Mouse (Mus musculus) splenic B cell, adult 2 months (primary cell): Measurements from ENCODE around the gene Lzic.
A peak's percentile ranks its signal among the peaks of the same experiment; 100 is the strongest.

Experiments
- DNase-seq: peaks from one replicate; pipeline ENCODE4 v3.0.0-alpha.2; 2011; ENCODE audit warnings: low read depth, low spot score
- H3K27me3 ChIP-seq: 2 replicates; pipeline ENCODE4 v1.6.1; 2012; ENCODE audit warnings: mild to moderate bottlenecking, low read length, moderate library complexity, mixed read lengths; ENCODE audit not compliant: control insufficient read depth, poor library complexity, insufficient read depth, severe bottlenecking
- H3K36me3 ChIP-seq: 2 replicates; pipeline ENCODE4 v1.6.1; 2012; ENCODE audit warnings: mild to moderate bottlenecking, low read length, moderate library complexity, mixed read lengths; ENCODE audit not compliant: control insufficient read depth, poor library complexity, insufficient read depth, severe bottlenecking

Lzic gene

GRCm38 (mm10) chr4:149504363-149504762 is 19.3 kb downstream of the Lzic start:
- no peak for DNase-seq
- H3K27me3 ChIP-seq: no peaks in the 10 kb centered on the region
- peaks cover 6% of the 10 kb centered on the region for H3K36me3 ChIP-seq

GRCm38 (mm10) chr4:149504858-149505257 is 19.8 kb downstream of the Lzic start:
- Histone ChIP-seq H3K36me3 (peaks cover 6% of the 10 kb centered on the region), H3K27me3 (no peaks in the 10 kb centered on the region)
- no peak for DNase-seq

GRCm38 (mm10) chr4:149505261-149505967 is 20.4 kb downstream of the Lzic start:
- H3K27me3 ChIP-seq: no peaks in the 10 kb centered on the region
- H3K36me3 ChIP-seq: peaks cover 6% of the 10 kb centered on the region
- no peak for DNase-seq

GRCm38 (mm10) chr4:149506904-149507303 is 21.9 kb downstream of the Lzic start:
- Histone ChIP-seq H3K36me3 (peaks cover 2% of the 10 kb centered on the region; the same call in 1 of the 2 replicates), H3K27me3 (no peaks in the 10 kb centered on the region)
- no peak for DNase-seq

- Histone ChIP-seq H3K27me3 (no peaks in the 10 kb centered on the region), H3K36me3 (no peaks in the 10 kb centered on the region)
- no peak for DNase-seq
Observed at GRCm38 (mm10) chr4:149511221-149511646, 26.2 kb downstream of the Lzic start.

- no peaks in the 10 kb centered on the region for H3K27me3 ChIP-seq
- no peak for DNase-seq
- H3K36me3 ChIP-seq: no peaks in the 10 kb centered on the region
Observed at GRCm38 (mm10) chr4:149512072-149512471, 27.0 kb downstream of the Lzic start.

- Histone ChIP-seq H3K36me3 (no peaks in the 10 kb centered on the region), H3K27me3 (no peaks in the 10 kb centered on the region)
- DNase-seq: no peak
Observed at GRCm38 (mm10) chr4:149515706-149516105, 30.7 kb downstream of the Lzic start.

- peak; percentile 96 for DNase-seq
- H3K36me3 ChIP-seq: no peaks in the 10 kb centered on the region
- no peaks in the 10 kb centered on the region for H3K27me3 ChIP-seq
Observed at GRCm38 (mm10) chr4:149517868-149518340, 32.9 kb downstream of the Lzic start, which contains the start of gene Ctnnbip1. Ctnnbip1 (plus strand) TSS chr4:149518236.

GRCm38 (mm10) chr4:149518351-149519220 is 33.6 kb downstream of the Lzic start:
- H3K36me3 ChIP-seq: no peaks in the 10 kb centered on the region
- peak; percentile 18 for DNase-seq
- no peaks in the 10 kb centered on the region for H3K27me3 ChIP-seq

- no peaks in the 10 kb centered on the region for H3K27me3 ChIP-seq
- H3K36me3 ChIP-seq: no peaks in the 10 kb centered on the region
- no peak for DNase-seq
Observed at GRCm38 (mm10) chr4:149521258-149521657, 36.2 kb downstream of the Lzic start.

- no peak for DNase-seq
- H3K27me3 ChIP-seq: no peaks in the 10 kb centered on the region
- no peaks in the 10 kb centered on the region for H3K36me3 ChIP-seq
Observed at GRCm38 (mm10) chr4:149523961-149524360, 38.9 kb downstream of the Lzic start.

GRCm38 (mm10) chr4:149525170-149525569 is 40.1 kb downstream of the Lzic start:
- H3K27me3 ChIP-seq: no peaks in the 10 kb centered on the region
- no peak for DNase-seq
- no peaks in the 10 kb centered on the region for H3K36me3 ChIP-seq

- no peak for DNase-seq
- Histone ChIP-seq H3K27me3 (no peaks in the 10 kb centered on the region), H3K36me3 (no peaks in the 10 kb centered on the region)
Observed at GRCm38 (mm10) chr4:149525811-149526210, 40.8 kb downstream of the Lzic start.

GRCm38 (mm10) chr4:149526330-149526729 is 41.3 kb downstream of the Lzic start:
- Histone ChIP-seq H3K27me3 (no peaks in the 10 kb centered on the region), H3K36me3 (no peaks in the 10 kb centered on the region)
- DNase-seq: no peak
